Mouse (Mus musculus): ENCODE results near the gene Gm5169. TPM values are rescaled to one million over a fixed set of nuclear protein-coding genes. Genes with fewer than 3 reads are reported as not detected.
"Not testable (repeated sequence)": the region's sequence is repeated elsewhere in the genome, so short reads cannot be mapped to it uniquely, and the experiment has no call there.

Gm5169 gene
- not detected for total RNA-seq (2021)
- long read RNA-seq, experiment 1: 0 reads
- long read RNA-seq, experiment 2: 0 reads

DNA sequence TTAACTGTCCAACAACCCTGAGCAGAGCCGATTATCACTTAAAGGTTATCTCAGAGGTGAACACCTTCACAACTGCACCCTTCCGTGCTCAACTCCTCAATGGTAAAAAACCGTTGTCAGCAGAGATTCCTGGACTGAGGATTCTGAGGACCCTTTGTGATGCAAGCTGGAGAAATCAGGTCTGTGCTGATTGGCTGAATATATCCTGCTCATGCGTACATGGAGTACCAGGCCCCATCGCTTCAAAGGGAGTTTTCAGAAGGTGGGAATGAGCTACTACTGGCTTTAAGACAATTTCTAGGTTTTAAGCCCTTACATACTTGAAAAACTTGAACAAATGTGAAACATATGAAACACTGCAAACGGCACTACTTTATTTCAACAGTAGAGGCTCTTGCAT, at the start of gene Gm5169:
Gm5169 (minus strand) TSS at position 101 of the 400 bp plus-strand sequence.
- intact Hi-C loops (cut with DNase I); DNase-seq (ENCODE audit: extremely low spot score in 1 of 2, low spot score in 2 of 2); H3K27ac ChIP-seq; H3K4me3 ChIP-seq: not testable (repeated sequence)

DNA sequence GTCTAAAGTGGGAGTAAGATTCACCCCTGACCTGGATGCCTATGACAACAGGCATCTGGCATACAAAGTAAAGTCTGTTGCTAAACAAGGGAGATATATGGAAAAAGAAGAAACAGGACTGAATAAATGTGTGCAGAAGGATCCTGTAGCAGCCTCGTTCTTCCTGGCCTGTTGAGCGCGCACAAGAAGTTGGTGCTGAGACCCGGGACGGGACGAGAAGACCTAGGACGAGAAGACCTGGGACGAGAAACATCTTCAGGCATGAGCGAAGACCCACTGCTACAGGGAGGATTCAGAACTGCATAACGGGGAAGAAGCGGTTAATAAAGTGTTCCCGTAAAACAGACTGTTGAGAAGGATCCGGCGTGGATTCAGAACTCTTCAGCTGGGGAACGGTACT, 46.2 kb upstream of the Gm5169 start:
- H3K4me3 ChIP-seq; DNase-seq (ENCODE audit: extremely low spot score in 1 of 2, low spot score in 2 of 2); intact Hi-C loops (cut with DNase I); H3K27ac ChIP-seq: not testable (repeated sequence)
